Mouse (Mus musculus) stomach, embryonic 16.5 days (tissue): ENCODE results near the gene Rundc1. TPM values are rescaled to one million over a fixed set of nuclear protein-coding genes. Genes with fewer than 3 reads are reported as not detected.
"Not testable (repeated sequence)": the region's sequence is repeated elsewhere in the genome, so short reads cannot be mapped to it uniquely, and the experiment has no call there.

Experiments used
- ATAC-seq: fragments of 200-750 bp; cut with Nextera tagmentation; 2 replicates; pipeline ENCODE4 v1.8.0; 2017; ENCODE audit warnings: moderate number of reproducible peaks, moderate TSS enrichment; ENCODE audit not compliant: insufficient read depth, low FRiP score
- H3K27ac ChIP-seq: fragments of 300-500 bp; sonication (generic); 2 replicates; pipeline ENCODE4 v1.5.1; 2014; ENCODE audit warnings: low read length
- H3K27me3 ChIP-seq: fragments of 300-500 bp; sonication (generic); 2 replicates; pipeline ENCODE4 v1.6.1; 2014; ENCODE audit warnings: low read length, control low read depth, mixed read lengths; ENCODE audit not compliant: control insufficient read depth, insufficient read depth
- H3K36me3 ChIP-seq: fragments of 300-500 bp; sonication (generic); 2 replicates; pipeline ENCODE4 v1.6.1; 2014; ENCODE audit warnings: low read length; ENCODE audit not compliant: control insufficient read depth, insufficient read depth
- H3K4me1 ChIP-seq: fragments of 300-500 bp; sonication (generic); 2 replicates; pipeline ENCODE4 v1.6.1; 2014; ENCODE audit warnings: low read length, control low read depth, mixed read lengths; ENCODE audit not compliant: control insufficient read depth, insufficient read depth
- H3K4me2 ChIP-seq: fragments of 300-500 bp; sonication (generic); 2 replicates; pipeline ENCODE4 v1.6.1; 2014; ENCODE audit warnings: low read depth, low read length, mixed read lengths
- H3K4me3 ChIP-seq: fragments of 300-500 bp; sonication (generic); replicated peaks from 2 replicates; pipeline ENCODE4 v1.5.1; 2014; ENCODE audit warnings: mild to moderate bottlenecking, low read length
- H3K9ac ChIP-seq: fragments of 300-500 bp; sonication (generic); 2 replicates; pipeline ENCODE4 v1.6.1; 2014; ENCODE audit warnings: low read length
- H3K9me3 ChIP-seq: fragments of 300-500 bp; sonication (generic); replicated peaks from 2 replicates; pipeline ENCODE4 v1.6.1; 2016; ENCODE audit warnings: low read length, control low read depth; ENCODE audit not compliant: control insufficient read depth
- WGBS: fragments of 180-500 bp; shearing (Covaris S2); extraction: QIAGEN DNeasy Blood & Tissue Kit; methylation state at CpG from one replicate; pipeline ENCODE4 v1.1.7; 2014; 5-methylcytosine and 5-hydroxymethylcytosine counted together
- polyA plus RNA-seq: library from polyadenylated mRNA; unstranded; fragments of >200 nt; fragmentation: Nextera tagmentation; extraction: Ambion mirVana; gene quantifications from 2 replicates; pipeline ENCODE4 v1.2.1, GENCODE M21; 2015

Gene Rundc1
- polyA plus RNA-seq, 1 experiment from 2014 or later, result 19.0 TPM

GRCm38 (mm10) chr11:101460321-101460720, 35.4 kb downstream of the Rundc1 start:
- 80% methylated on average over 15 of the region's 15 CpGs for WGBS
- H3K27me3 ChIP-seq, result no peaks in the 10 kb centered on the region
- H3K4me3 ChIP-seq, result no peak overlapping the region
- H3K27ac ChIP-seq, result no peak overlapping the region
- peaks cover 31% of the 10 kb centered on the region for H3K4me1 ChIP-seq
- H3K9ac ChIP-seq, result no peak overlapping the region
- no peak for ATAC-seq
- H3K9me3 ChIP-seq, result no peaks in the 10 kb centered on the region
- no peak overlapping the region for H3K4me2 ChIP-seq
- H3K36me3 ChIP-seq, result 0 out of 2 replicates have a peak, but pooled peaks cover 7% of the 10 kb centered on the region

- no peaks in the 10 kb centered on the region for H3K27me3 ChIP-seq
- H3K9me3 ChIP-seq, result no peaks in the 10 kb centered on the region
- ATAC-seq, result no peak
- 82% methylated on average over 14 of the region's 14 CpGs for WGBS
- H3K4me2 ChIP-seq, result no peak overlapping the region
- H3K27ac ChIP-seq, result no peak overlapping the region
- peaks cover 34% of the 10 kb centered on the region for H3K4me1 ChIP-seq
- 0 out of 2 replicates have a peak, but pooled peaks cover 7% of the 10 kb centered on the region for H3K36me3 ChIP-seq
- H3K4me3 ChIP-seq, result no peak overlapping the region
- no peak overlapping the region for H3K9ac ChIP-seq
These were observed 37.3 kb downstream of the Rundc1 start for GRCm38 (mm10) chr11:101462141-101462540.

- H3K4me2 ChIP-seq, result no peak overlapping the region
- ATAC-seq, result no peak
- H3K27ac ChIP-seq, result 0 out of 2 replicates have a peak overlapping the region, but pooled peaks have one; percentile 29
- H3K36me3 ChIP-seq, result 0 out of 2 replicates have a peak, but pooled peaks cover 7% of the 10 kb centered on the region
- peaks cover 34% of the 10 kb centered on the region for H3K4me1 ChIP-seq
- no peak overlapping the region for H3K9ac ChIP-seq
- H3K4me3 ChIP-seq, result no peak overlapping the region
- 30% methylated on average over 13 of the region's 13 CpGs for WGBS
- no peaks in the 10 kb centered on the region for H3K9me3 ChIP-seq
- no peaks in the 10 kb centered on the region for H3K27me3 ChIP-seq
These were observed 37.9 kb downstream of the Rundc1 start for GRCm38 (mm10) chr11:101462583-101463440.

GRCm38 (mm10) chr11:101464211-101465100, 39.6 kb downstream of the Rundc1 start, which contains the start of gene Rnd2:
Rnd2 (plus strand) TSS chr11:101464999.
- 8% methylated on average over 12 of the region's 12 CpGs for WGBS
- peak; percentile 3; the same call in 1 of the 2 replicates for ATAC-seq
- Histone ChIP-seq H3K27me3 (no peaks in the 10 kb centered on the region), H3K36me3 (0 out of 2 replicates have a peak, but pooled peaks cover 7% of the 10 kb centered on the region), H3K27ac (peak within 1 kb of the TSS; percentile 93), H3K4me2 (peak within 1 kb of the TSS; percentile 92), H3K9me3 (no peaks in the 10 kb centered on the region), H3K4me3 (peak within 1 kb of the TSS; percentile 87), H3K4me1 (peaks cover 35% of the 10 kb centered on the region), H3K9ac (peak within 1 kb of the TSS; percentile 87)

- peak; percentile 54; the same call in 1 of the 2 replicates for ATAC-seq
- Histone ChIP-seq H3K27ac (peak overlapping the region; percentile 93), H3K4me3 (peak overlapping the region; percentile 87), H3K4me1 (peaks cover 31% of the 10 kb centered on the region), H3K9me3 (no peaks in the 10 kb centered on the region), H3K27me3 (no peaks in the 10 kb centered on the region), H3K36me3 (0 out of 2 replicates have a peak, but pooled peaks cover 7% of the 10 kb centered on the region), H3K9ac (peak overlapping the region; percentile 87), H3K4me2 (peak overlapping the region; percentile 92)
- WGBS, result under 1% methylated on average over 51 of the region's 51 CpGs
These were observed 40.4 kb downstream of the Rundc1 start for GRCm38 (mm10) chr11:101465101-101465868.

- Histone ChIP-seq H3K27me3 (no peaks in the 10 kb centered on the region), H3K36me3 (0 out of 2 replicates have a peak, but pooled peaks cover 7% of the 10 kb centered on the region), H3K4me1 (peaks cover 31% of the 10 kb centered on the region), H3K27ac (peak within 1 kb of the TSS; percentile 93), H3K9me3 (no peaks in the 10 kb centered on the region), H3K9ac (peak within 1 kb of the TSS; percentile 87), H3K4me3 (peak within 1 kb of the TSS; percentile 87), H3K4me2 (peak within 1 kb of the TSS; percentile 97)
- WGBS, result 1% methylated on average over 55 of the region's 60 CpGs
- ATAC-seq, result peak; percentile 69
These were observed 41.1 kb downstream of the Rundc1 start, which contains the start of gene Vat1 for GRCm38 (mm10) chr11:101465869-101466551. Vat1 (minus strand) TSS chr11:101466230.

GRCm38 (mm10) chr11:101466552-101466950, 41.7 kb downstream of the Rundc1 start:
- not testable (repeated sequence) for H3K27ac ChIP-seq, ATAC-seq, H3K9me3 ChIP-seq, H3K36me3 ChIP-seq, H3K9ac ChIP-seq, H3K27me3 ChIP-seq
- 63% methylated on average over 5 of the region's 5 CpGs for WGBS
- H3K4me2 ChIP-seq, result peak overlapping the region; percentile 92
- H3K4me3 ChIP-seq, result peak overlapping the region; percentile 87
- peaks cover 31% of the 10 kb centered on the region for H3K4me1 ChIP-seq
